Mouse (Mus musculus): Measurements from ENCODE around the gene Prox1.

GRCm38 (mm10) chr1:190144416-190144815 lies 26.1 kb downstream of the Prox1 start:
- TF ChIP-seq CTCF (IDR thresholded peaks at IDR 0.05; ENCODE audit: insufficient read depth, low read depth, low read length) = no peak
- TF ChIP-seq POLR2A (IDR thresholded peaks at IDR 0.05; ENCODE audit: insufficient read depth, low read depth, low read length) = no peak

Data from olfactory bulb, adult 2 months (tissue).